Mouse (Mus musculus) liver, embryonic 16.5 days (tissue): Measurements from ENCODE around the gene Cysltr2. TPM values are rescaled to one million over a fixed set of nuclear protein-coding genes. Genes with fewer than 3 reads are reported as not detected.

Experiments used
- ATAC-seq: fragments of 200-750 bp; cut with Nextera tagmentation; 2 replicates; pipeline ENCODE4 v1.8.0; 2017; ENCODE audit warnings: low read depth, mild to moderate bottlenecking, moderate number of reproducible peaks, moderate library complexity
- H3K27ac ChIP-seq: fragments of 300-500 bp; sonication (generic); 2 replicates; pipeline ENCODE4 v1.5.1; 2014; ENCODE audit warnings: mild to moderate bottlenecking, low read length
- H3K27me3 ChIP-seq: fragments of 300-500 bp; sonication (generic); 2 replicates; pipeline ENCODE4 v1.6.1; 2014; ENCODE audit warnings: low read depth, low read length, mixed read lengths; ENCODE audit not compliant: control insufficient read depth, insufficient read depth
- H3K36me3 ChIP-seq: fragments of 300-500 bp; sonication (generic); 2 replicates; pipeline ENCODE4 v1.6.1; 2014; ENCODE audit warnings: mild to moderate bottlenecking; ENCODE audit not compliant: control insufficient read depth, insufficient read depth
- H3K4me1 ChIP-seq: fragments of 300-500 bp; sonication (generic); 2 replicates; pipeline ENCODE4 v1.6.1; 2014; ENCODE audit warnings: low read depth, low read length, mixed read lengths; ENCODE audit not compliant: control insufficient read depth
- H3K4me2 ChIP-seq: fragments of 300-500 bp; sonication (generic); 2 replicates; pipeline ENCODE4 v1.6.1; 2014; ENCODE audit warnings: low read depth, low read length, mixed read lengths
- H3K4me3 ChIP-seq: fragments of 300-500 bp; sonication (generic); 2 replicates; pipeline ENCODE4 v1.5.1; 2014; ENCODE audit warnings: low read depth, mild to moderate bottlenecking, low read length
- H3K9ac ChIP-seq: fragments of 300-500 bp; sonication (generic); 2 replicates; pipeline ENCODE4 v1.6.1; 2014; ENCODE audit warnings: low read depth, low read length
- H3K9me3 ChIP-seq: fragments of 300-500 bp; sonication (generic); replicated peaks from 2 replicates; pipeline ENCODE4 v1.6.1; 2016; ENCODE audit warnings: low read length; ENCODE audit not compliant: control insufficient read depth
- WGBS: fragments of 180-500 bp; shearing (Covaris S2); extraction: QIAGEN DNeasy Blood & Tissue Kit; methylation state at CpG from one replicate; pipeline ENCODE4 v1.1.7; 2014; ENCODE audit not compliant: insufficient replicate concordance; 5-methylcytosine and 5-hydroxymethylcytosine counted together
- polyA plus RNA-seq: library from polyadenylated mRNA; unstranded; fragments of >200 nt; fragmentation: Nextera tagmentation; extraction: Ambion mirVana; gene quantifications from 2 replicates; pipeline ENCODE4 v1.2.1, GENCODE M21; 2015

Gene Cysltr2
- polyA plus RNA-seq, result 0.23 and 0.26 TPM in 2 replicates

GRCm38 (mm10) chr14:73048937-73049336 is at the start of gene Cysltr2:
Gene Cysltr2 (minus strand): TSS chr14:73049114.
- H3K27ac ChIP-seq, result no peak within 1 kb of the TSS
- no peaks in the 10 kb centered on the region for H3K4me1 ChIP-seq
- no peak within 1 kb of the TSS for H3K4me2 ChIP-seq
- no peaks in the 10 kb centered on the region for H3K9me3 ChIP-seq
- no peaks in the 10 kb centered on the region for H3K36me3 ChIP-seq
- ATAC-seq, result no peak
- no peak within 1 kb of the TSS for H3K9ac ChIP-seq
- H3K27me3 ChIP-seq, result no peaks in the 10 kb centered on the region
- no peak within 1 kb of the TSS for H3K4me3 ChIP-seq
- 64% methylated on average over 6 of the region's 6 CpGs for WGBS

- H3K4me1 ChIP-seq, result no peaks in the 10 kb centered on the region
- no peak for ATAC-seq
- H3K27ac ChIP-seq, result no peak overlapping the region
- no peak overlapping the region for H3K4me2 ChIP-seq
- H3K4me3 ChIP-seq, result no peak overlapping the region
- H3K36me3 ChIP-seq, result no peaks in the 10 kb centered on the region
- no peaks in the 10 kb centered on the region for H3K9me3 ChIP-seq
- no peaks in the 10 kb centered on the region for H3K27me3 ChIP-seq
- 45% methylated on average over 13 of the region's 13 CpGs for WGBS
- H3K9ac ChIP-seq, result no peak overlapping the region
These were observed 46.1 kb upstream of the Cysltr2 start for GRCm38 (mm10) chr14:73094802-73095550.

- no peak for ATAC-seq
- no peak overlapping the region for H3K4me2 ChIP-seq
- no peak overlapping the region for H3K9ac ChIP-seq
- no peaks in the 10 kb centered on the region for H3K4me1 ChIP-seq
- no peaks in the 10 kb centered on the region for H3K9me3 ChIP-seq
- WGBS, result 53% methylated on average over 3 of the region's 3 CpGs
- no peak overlapping the region for H3K27ac ChIP-seq
- no peaks in the 10 kb centered on the region for H3K36me3 ChIP-seq
- H3K27me3 ChIP-seq, result no peaks in the 10 kb centered on the region
- no peak overlapping the region for H3K4me3 ChIP-seq
These were observed 44.0 kb upstream of the Cysltr2 start for GRCm38 (mm10) chr14:73092871-73093270.

- no peak overlapping the region for H3K27ac ChIP-seq
- no peaks in the 10 kb centered on the region for H3K36me3 ChIP-seq
- no peak overlapping the region for H3K4me3 ChIP-seq
- no peak overlapping the region for H3K4me2 ChIP-seq
- no peaks in the 10 kb centered on the region for H3K9me3 ChIP-seq
- no peaks in the 10 kb centered on the region for H3K27me3 ChIP-seq
- H3K4me1 ChIP-seq, result no peaks in the 10 kb centered on the region
- ATAC-seq, result no peak
- H3K9ac ChIP-seq, result no peak overlapping the region
- WGBS, result 66% methylated on average over 1 of the region's 1 CpGs
These were observed 39.3 kb upstream of the Cysltr2 start for GRCm38 (mm10) chr14:73088224-73088623.

- Histone ChIP-seq H3K9ac (no peak overlapping the region), H3K27ac (no peak overlapping the region), H3K27me3 (no peaks in the 10 kb centered on the region), H3K36me3 (no peaks in the 10 kb centered on the region), H3K9me3 (no peaks in the 10 kb centered on the region), H3K4me3 (no peak overlapping the region), H3K4me1 (no peaks in the 10 kb centered on the region), H3K4me2 (no peak overlapping the region)
- ATAC-seq, result no peak
- WGBS, result 43% methylated on average over 5 of the region's 5 CpGs
These were observed 38.8 kb upstream of the Cysltr2 start for GRCm38 (mm10) chr14:73087746-73088145.

GRCm38 (mm10) chr14:73087247-73087646 is 38.3 kb upstream of the Cysltr2 start:
- Histone ChIP-seq H3K9ac (no peak overlapping the region), H3K9me3 (no peaks in the 10 kb centered on the region), H3K4me1 (no peaks in the 10 kb centered on the region), H3K4me3 (no peak overlapping the region), H3K36me3 (no peaks in the 10 kb centered on the region), H3K27me3 (no peaks in the 10 kb centered on the region), H3K27ac (no peak overlapping the region), H3K4me2 (no peak overlapping the region)
- WGBS, result 64% methylated on average over 5 of the region's 5 CpGs
- no peak for ATAC-seq

GRCm38 (mm10) chr14:73086425-73086824 is 37.5 kb upstream of the Cysltr2 start:
- H3K4me2 ChIP-seq, result no peak overlapping the region
- H3K4me1 ChIP-seq, result no peaks in the 10 kb centered on the region
- 53% methylated on average over 3 of the region's 3 CpGs for WGBS
- H3K4me3 ChIP-seq, result no peak overlapping the region
- no peak overlapping the region for H3K27ac ChIP-seq
- no peaks in the 10 kb centered on the region for H3K9me3 ChIP-seq
- H3K9ac ChIP-seq, result no peak overlapping the region
- H3K36me3 ChIP-seq, result no peaks in the 10 kb centered on the region
- no peaks in the 10 kb centered on the region for H3K27me3 ChIP-seq
- no peak for ATAC-seq

GRCm38 (mm10) chr14:73083563-73083962 is 34.6 kb upstream of the Cysltr2 start:
- 47% methylated on average over 2 of the region's 2 CpGs for WGBS

GRCm38 (mm10) chr14:73064460-73064859 is 15.5 kb upstream of the Cysltr2 start:
- no peaks in the 10 kb centered on the region for H3K36me3 ChIP-seq
- no peaks in the 10 kb centered on the region for H3K27me3 ChIP-seq
- no peak overlapping the region for H3K4me2 ChIP-seq
- no peak overlapping the region for H3K27ac ChIP-seq
- H3K4me1 ChIP-seq, result no peaks in the 10 kb centered on the region
- 42% methylated on average over 7 of the region's 7 CpGs for WGBS
- no peak overlapping the region for H3K4me3 ChIP-seq
- H3K9ac ChIP-seq, result no peak overlapping the region
- no peaks in the 10 kb centered on the region for H3K9me3 ChIP-seq
- no peak for ATAC-seq

More at GRCm38 (mm10) chr14:73083563-73083962, 34.6 kb upstream of the Cysltr2 start:
- Histone ChIP-seq H3K36me3 (no peaks in the 10 kb centered on the region), H3K4me3 (no peak overlapping the region), H3K27me3 (no peaks in the 10 kb centered on the region), H3K4me1 (no peaks in the 10 kb centered on the region), H3K27ac (no peak overlapping the region), H3K9ac (no peak overlapping the region), H3K4me2 (no peak overlapping the region), H3K9me3 (no peaks in the 10 kb centered on the region)
- ATAC-seq, result no peak
